Mouse (Mus musculus): ENCODE data around the gene Adi1.

Gene Adi1

GRCm38 (mm10) chr12:28694776-28695175 is 19.7 kb downstream of the Adi1 start:
- no peak for DNase-seq

GRCm38 (mm10) chr12:28697821-28698595 is 23.0 kb downstream of the Adi1 start:
- DNase-seq = no peak

GRCm38 (mm10) chr12:28699086-28699485 is 24.1 kb downstream of the Adi1 start:
- DNase-seq = no peak

GRCm38 (mm10) chr12:28699656-28700055 is 24.6 kb downstream of the Adi1 start:
- peak; percentile 63 for DNase-seq

GRCm38 (mm10) chr12:28700101-28700511 is 25.1 kb downstream of the Adi1 start:
- DNase-seq = peak; percentile 30

- DNase-seq = peak; percentile 18
Measured at GRCm38 (mm10) chr12:28700561-28701025, 25.6 kb downstream of the Adi1 start.

- peak; percentile 18 for DNase-seq
Measured at GRCm38 (mm10) chr12:28701302-28701701, 26.3 kb downstream of the Adi1 start.

- no peak for DNase-seq
Measured at GRCm38 (mm10) chr12:28704381-28704780, 29.4 kb downstream of the Adi1 start.

- DNase-seq = no peak
Measured at GRCm38 (mm10) chr12:28705204-28705603, 30.2 kb downstream of the Adi1 start.

- no peak for DNase-seq
Measured at GRCm38 (mm10) chr12:28708154-28708553, 33.1 kb downstream of the Adi1 start.

GRCm38 (mm10) chr12:28710566-28711185 is 35.6 kb downstream of the Adi1 start:
- no peak for DNase-seq

GRCm38 (mm10) chr12:28714822-28715632 is 40.0 kb downstream of the Adi1 start:
- DNase-seq = no peak

GRCm38 (mm10) chr12:28717066-28717465 is 42.0 kb downstream of the Adi1 start:
- DNase-seq = no peak

GRCm38 (mm10) chr12:28718106-28718505 is 43.1 kb downstream of the Adi1 start:
- no peak for DNase-seq

GRCm38 (mm10) chr12:28724366-28724765 is 49.3 kb downstream of the Adi1 start:
- DNase-seq = no peak

- DNase-seq = no peak
Measured at GRCm38 (mm10) chr12:28726204-28726603, 51.2 kb downstream of the Adi1 start.

- DNase-seq = no peak
Measured at GRCm38 (mm10) chr12:28727061-28727460, 52.0 kb downstream of the Adi1 start.
